Mouse (Mus musculus) hindbrain, embryonic 14.5 days (tissue): ENCODE measurements around the gene Itpr1. TPM values are rescaled to one million over a fixed set of nuclear protein-coding genes. Genes with fewer than 3 reads are reported as not detected.

Source experiments
- ATAC-seq: fragments of 200-750 bp; cut with Nextera tagmentation; 2 replicates; pipeline ENCODE4 v1.8.0; 2017; ENCODE audit warnings: moderate number of reproducible peaks, mild to moderate bottlenecking, moderate TSS enrichment, moderate library complexity; ENCODE audit not compliant: low FRiP score
- DNase-seq: peaks from one replicate; pipeline ENCODE4 v3.0.0-alpha.2; 2015; ENCODE audit warnings: low spot score
- H3K27ac ChIP-seq: fragments of 300-500 bp; sonication (generic); 2 replicates; pipeline ENCODE4 v1.5.1; 2014; ENCODE audit warnings: mild to moderate bottlenecking, moderate library complexity
- H3K27me3 ChIP-seq: fragments of 300-500 bp; sonication (generic); 2 replicates; pipeline ENCODE4 v1.6.1; 2014; ENCODE audit warnings: mild to moderate bottlenecking, low read length, mixed read lengths; ENCODE audit not compliant: control insufficient read depth, insufficient read depth
- H3K36me3 ChIP-seq: fragments of 300-500 bp; sonication (generic); replicated peaks from 2 replicates; pipeline ENCODE4 v1.6.1; 2014; ENCODE audit not compliant: control insufficient read depth, insufficient read depth
- H3K4me1 ChIP-seq: fragments of 300-500 bp; sonication (generic); replicated peaks from 2 replicates; pipeline ENCODE4 v1.6.1; 2014; ENCODE audit warnings: antibody characterized with exemption, low read length, mixed read lengths; ENCODE audit not compliant: control insufficient read depth, insufficient read depth
- H3K4me2 ChIP-seq: fragments of 300-500 bp; sonication (generic); replicated peaks from 2 replicates; pipeline ENCODE4 v1.6.1; 2014; ENCODE audit warnings: mild to moderate bottlenecking, moderate library complexity
- H3K4me3 ChIP-seq: fragments of 300-500 bp; sonication (generic); replicated peaks from 2 replicates; pipeline ENCODE4 v1.5.1; 2014; ENCODE audit warnings: mild to moderate bottlenecking, low read length
- H3K9ac ChIP-seq: fragments of 300-500 bp; sonication (generic); 2 replicates; pipeline ENCODE4 v1.6.1; 2014
- H3K9me3 ChIP-seq: fragments of 300-500 bp; sonication (generic); 2 replicates; pipeline ENCODE4 v1.6.1; 2016; ENCODE audit warnings: low read length; ENCODE audit not compliant: control insufficient read depth
- WGBS: fragments of 180-500 bp; shearing (Covaris S2); extraction: QIAGEN DNeasy Blood & Tissue Kit; methylation state at CpG from one replicate; pipeline ENCODE4 v1.1.7; 2014; 5-methylcytosine and 5-hydroxymethylcytosine counted together
- microRNA-seq: library from miRNA; unstranded; fragments of <30 nt; microRNA quantifications from one replicate; pipeline ENCODE4, GENCODE M21; 2016
- polyA plus RNA-seq: library from polyadenylated mRNA; unstranded; fragments of >200 nt; fragmentation: Nextera tagmentation; extraction: Ambion mirVana; gene quantifications from 2 replicates; pipeline ENCODE4 v1.2.1, GENCODE M21; 2014

The Itpr1 gene
- polyA plus RNA-seq, 1 experiment from 2014 or later: 6.5 TPM

GRCm38 (mm10) chr6:108599317-108599716, 386.4 kb downstream of the Itpr1 start:
- Histone ChIP-seq H3K9ac (no peak overlapping the region), H3K4me2 (no peak overlapping the region), H3K27ac (no peak overlapping the region), H3K9me3 (no peaks in the 10 kb centered on the region), H3K4me3 (no peak overlapping the region), H3K27me3 (no peaks in the 10 kb centered on the region), H3K36me3 (no peaks in the 10 kb centered on the region), H3K4me1 (no peaks in the 10 kb centered on the region)
- no peak for ATAC-seq
- 85% methylated on average over 2 of the region's 2 CpGs for whole genome bisulfite sequencing
- DNase-seq: no peak

Small RNA genes lying within 50 kb of the gene (microRNA-seq; reads per million reads assigned to microRNA genes)
- not detected for gene Mir7661

Other genes with a start within 250 kb of the Itpr1 start
- gene Setmar, start 148.1 kb upstream of the Itpr1 start, polyA plus RNA-seq: 6.5 and 6.9 TPM in 2 replicates
- 12.0 and 13.5 TPM in 2 replicates for gene Sumf1, start 27.5 kb upstream of the Itpr1 start, polyA plus RNA-seq